Mouse (Mus musculus) midbrain, embryonic 15.5 days (tissue): ENCODE measurements at regions not wholly inside any gene's neighbourhood (a gene's known extent, or its start where the extent isn't known, plus 50 kb on each side); places are given as distances from the start of the nearest gene placed in this dataset.

Experiments
- ATAC-seq: fragments of 200-750 bp; cut with Nextera tagmentation; replicated peaks from 2 replicates; pipeline ENCODE4 v1.8.0; 2017; ENCODE audit warnings: moderate TSS enrichment
- H3K27ac ChIP-seq: fragments of 300-500 bp; sonication (generic); 2 replicates; pipeline ENCODE4 v1.5.1; 2015; ENCODE audit warnings: mild to moderate bottlenecking, inconsistent platforms
- H3K27me3 ChIP-seq: fragments of 300-500 bp; sonication (generic); replicated peaks from 2 replicates; pipeline ENCODE4 v1.6.1; 2015; ENCODE audit warnings: inconsistent platforms
- H3K36me3 ChIP-seq: fragments of 300-500 bp; sonication (generic); replicated peaks from 2 replicates; pipeline ENCODE4 v1.6.1; 2015; ENCODE audit warnings: inconsistent platforms
- H3K4me1 ChIP-seq: fragments of 300-500 bp; sonication (generic); 2 replicates; pipeline ENCODE4 v1.6.1; 2015; ENCODE audit warnings: inconsistent platforms
- H3K4me2 ChIP-seq: fragments of 300-500 bp; sonication (generic); 2 replicates; pipeline ENCODE4 v1.6.1; 2015; ENCODE audit warnings: inconsistent platforms, mild to moderate bottlenecking, moderate library complexity
- H3K4me3 ChIP-seq: fragments of 300-500 bp; sonication (generic); 2 replicates; pipeline ENCODE4 v1.5.1; 2015; ENCODE audit warnings: mild to moderate bottlenecking, inconsistent platforms
- H3K9ac ChIP-seq: fragments of 300-500 bp; sonication (generic); 2 replicates; pipeline ENCODE4 v1.6.1; 2015; ENCODE audit warnings: mild to moderate bottlenecking, inconsistent platforms
- H3K9me3 ChIP-seq: fragments of 300-500 bp; sonication (generic); 2 replicates; pipeline ENCODE4 v1.6.1; 2016; ENCODE audit warnings: inconsistent platforms
- WGBS: fragments of 180-500 bp; shearing (Covaris S2); methylation state at CpG from one replicate; pipeline ENCODE4 v1.1.7; 2015; ENCODE audit warnings: mixed read lengths; 5-methylcytosine and 5-hydroxymethylcytosine counted together

GRCm38 (mm10) chr8:59499618-59500017, 587.2 kb upstream of the Galntl6 start:
- WGBS: 98% methylated on average over 1 of the region's 1 CpGs
- Histone ChIP-seq H3K4me1 (no peaks in the 10 kb centered on the region), H3K4me3 (no peak overlapping the region), H3K27me3 (no peaks in the 10 kb centered on the region), H3K4me2 (no peak overlapping the region), H3K36me3 (no peaks in the 10 kb centered on the region), H3K9ac (no peak overlapping the region), H3K27ac (no peak overlapping the region), H3K9me3 (no peaks in the 10 kb centered on the region)
- ATAC-seq: no peak

DNA sequence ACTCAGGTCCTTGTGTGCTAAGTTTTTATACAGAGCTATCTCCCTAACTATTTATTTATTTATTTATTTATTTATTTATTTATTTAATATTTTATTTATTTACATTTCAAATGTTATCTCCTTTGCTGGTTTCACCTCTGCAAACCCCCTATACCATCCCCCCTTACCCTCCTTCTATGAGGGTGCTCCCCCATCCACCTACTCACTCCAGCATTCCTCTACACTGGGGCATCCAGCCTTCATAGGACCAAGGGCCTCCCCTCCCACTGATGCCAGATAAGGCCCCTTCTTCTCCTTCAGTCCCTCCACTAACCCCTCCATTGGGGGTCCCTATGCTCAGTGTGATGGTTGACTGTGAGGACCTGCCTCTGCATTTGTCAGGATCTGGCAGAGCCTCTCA, 579.0 kb upstream of the Galntl6 start:
- H3K4me1 ChIP-seq: no peaks in the 10 kb centered on the region
- no peak overlapping the region for H3K4me3 ChIP-seq
- no peaks in the 10 kb centered on the region for H3K36me3 ChIP-seq
- no peak for ATAC-seq
- H3K27ac ChIP-seq: no peak overlapping the region
- no peak overlapping the region for H3K9ac ChIP-seq
- no peaks in the 10 kb centered on the region for H3K27me3 ChIP-seq
- H3K9me3 ChIP-seq: no peaks in the 10 kb centered on the region
- no peak overlapping the region for H3K4me2 ChIP-seq

GRCm38 (mm10) chr8:59478257-59478656, 565.8 kb upstream of the Galntl6 start:
- 10% methylated on average over 3 of the region's 3 CpGs for WGBS
- H3K9ac ChIP-seq: no peak overlapping the region
- ATAC-seq: peak; percentile 60; the same call in 1 of the 2 replicates

GRCm38 (mm10) chr8:59474195-59474594, 561.8 kb upstream of the Galntl6 start:
- Histone ChIP-seq H3K27me3 (no peaks in the 10 kb centered on the region), H3K4me2 (no peak overlapping the region), H3K36me3 (no peaks in the 10 kb centered on the region), H3K9ac (no peak overlapping the region), H3K4me3 (no peak overlapping the region), H3K4me1 (no peaks in the 10 kb centered on the region), H3K27ac (no peak overlapping the region), H3K9me3 (no peaks in the 10 kb centered on the region)
- ATAC-seq: no peak
- 86% methylated on average over 1 of the region's 1 CpGs for WGBS

More at GRCm38 (mm10) chr8:59478257-59478656, 565.8 kb upstream of the Galntl6 start:
- Histone ChIP-seq H3K9me3 (no peaks in the 10 kb centered on the region), H3K4me1 (no peaks in the 10 kb centered on the region), H3K27ac (no peak overlapping the region), H3K27me3 (no peaks in the 10 kb centered on the region), H3K4me2 (no peak overlapping the region), H3K36me3 (no peaks in the 10 kb centered on the region), H3K4me3 (no peak overlapping the region)

- Histone ChIP-seq H3K4me1 (no peaks in the 10 kb centered on the region), H3K27ac (no peak overlapping the region), H3K4me3 (no peak overlapping the region), H3K9ac (no peak overlapping the region), H3K4me2 (no peak overlapping the region), H3K27me3 (no peaks in the 10 kb centered on the region), H3K9me3 (no peaks in the 10 kb centered on the region), H3K36me3 (no peaks in the 10 kb centered on the region)
- no peak for ATAC-seq
- WGBS: 63% methylated on average over 4 of the region's 4 CpGs
Measured at GRCm38 (mm10) chr8:59448622-59449021, 536.2 kb upstream of the Galntl6 start.

DNA sequence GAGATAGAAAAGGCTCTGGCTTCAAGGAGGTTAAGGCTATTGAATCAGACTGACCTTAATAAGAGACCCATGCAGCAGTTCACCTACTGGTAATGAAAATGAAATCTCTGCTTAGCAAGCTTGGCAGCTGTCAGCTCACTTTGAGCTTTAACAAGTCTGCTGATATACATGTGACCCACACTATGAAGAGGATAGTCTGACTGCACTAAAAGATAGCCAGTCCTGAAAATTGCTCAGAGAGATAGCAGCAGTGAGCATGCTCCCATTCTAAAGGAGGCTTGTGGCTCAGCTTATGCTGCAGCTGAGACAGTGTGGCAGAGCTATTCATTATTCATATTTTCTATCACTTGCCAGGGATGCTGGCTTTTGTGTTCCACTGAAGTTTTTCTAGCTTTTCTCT, 491.2 kb upstream of the Galntl6 start:
- 0 out of 2 replicates have a peak, but pooled peaks cover 4% of the 10 kb centered on the region for H3K4me1 ChIP-seq
- no peak overlapping the region for H3K4me3 ChIP-seq
- H3K36me3 ChIP-seq: no peaks in the 10 kb centered on the region
- ATAC-seq: peak; percentile 96
- no peaks in the 10 kb centered on the region for H3K27me3 ChIP-seq
- H3K9ac ChIP-seq: no peak overlapping the region
- H3K27ac ChIP-seq: no peak overlapping the region
- H3K9me3 ChIP-seq: no peaks in the 10 kb centered on the region
- H3K4me2 ChIP-seq: no peak overlapping the region

- no peak overlapping the region for H3K4me2 ChIP-seq
- H3K4me3 ChIP-seq: no peak overlapping the region
- 83% methylated on average over 1 of the region's 1 CpGs for WGBS
- H3K36me3 ChIP-seq: no peaks in the 10 kb centered on the region
- ATAC-seq: no peak
- H3K9ac ChIP-seq: no peak overlapping the region
- H3K27me3 ChIP-seq: no peaks in the 10 kb centered on the region
- no peaks in the 10 kb centered on the region for H3K9me3 ChIP-seq
- no peaks in the 10 kb centered on the region for H3K4me1 ChIP-seq
- H3K27ac ChIP-seq: no peak overlapping the region
Measured at GRCm38 (mm10) chr8:59389706-59390105, 477.3 kb upstream of the Galntl6 start.

- Histone ChIP-seq H3K27ac (no peak overlapping the region), H3K36me3 (no peaks in the 10 kb centered on the region), H3K9ac (no peak overlapping the region), H3K9me3 (no peaks in the 10 kb centered on the region), H3K4me3 (no peak overlapping the region), H3K4me2 (no peak overlapping the region), H3K27me3 (no peaks in the 10 kb centered on the region), H3K4me1 (no peaks in the 10 kb centered on the region)
- ATAC-seq: no peak
- 62% methylated on average over 1 of the region's 1 CpGs for WGBS
Measured at GRCm38 (mm10) chr8:59384711-59385110, 472.3 kb upstream of the Galntl6 start.

DNA sequence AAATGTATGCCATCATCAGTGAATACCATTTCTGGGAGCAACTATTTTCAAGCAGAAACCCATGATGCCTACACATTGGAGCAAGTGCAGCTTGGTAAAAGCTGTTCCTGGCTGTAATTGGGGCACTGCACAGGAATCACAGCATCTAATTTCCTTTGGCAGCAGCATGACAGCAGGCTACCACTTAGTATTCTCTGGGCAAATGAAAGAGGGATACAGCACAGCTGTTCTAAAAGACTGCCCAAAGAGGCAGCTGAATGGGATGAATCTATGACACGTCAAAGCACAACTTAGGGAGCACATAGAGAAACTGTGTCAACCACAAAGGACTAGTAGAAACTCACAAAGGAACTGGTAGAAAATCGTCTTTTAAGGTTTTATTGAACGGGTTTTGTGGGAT, 440.5 kb upstream of the Galntl6 start:
- H3K9me3 ChIP-seq: no peaks in the 10 kb centered on the region
- H3K27me3 ChIP-seq: no peaks in the 10 kb centered on the region
- H3K27ac ChIP-seq: no peak overlapping the region
- ATAC-seq: peak; percentile 75; the same call in 1 of the 2 replicates
- no peak overlapping the region for H3K4me2 ChIP-seq
- H3K4me1 ChIP-seq: no peaks in the 10 kb centered on the region
- no peaks in the 10 kb centered on the region for H3K36me3 ChIP-seq
- WGBS: 54% methylated on average over 3 of the region's 3 CpGs
- no peak overlapping the region for H3K4me3 ChIP-seq
- no peak overlapping the region for H3K9ac ChIP-seq

- Histone ChIP-seq H3K27ac (no peak overlapping the region), H3K9ac (no peak overlapping the region), H3K4me1 (no peaks in the 10 kb centered on the region), H3K4me2 (no peak overlapping the region), H3K36me3 (no peaks in the 10 kb centered on the region), H3K4me3 (no peak overlapping the region), H3K27me3 (no peaks in the 10 kb centered on the region), H3K9me3 (no peaks in the 10 kb centered on the region)
- ATAC-seq: no peak
Measured at GRCm38 (mm10) chr8:59334990-59335389, 422.6 kb upstream of the Galntl6 start.
